Mouse (Mus musculus): ENCODE results near the gene Fgf8.

- TF ChIP-seq CTCF (IDR thresholded peaks at IDR 0.05; ENCODE audit: low read depth, low read length) (no peak), POLR2A (IDR thresholded peaks at IDR 0.05; ENCODE audit: insufficient read depth, low read length) (peak; percentile 40), EP300 (IDR thresholded peaks at IDR 0.05; ENCODE audit: insufficient read depth, low read depth, low read length) (no peak)
These were observed 6.7 kb upstream of the Fgf8 start, which contains the start of gene Npm3 for GRCm38 (mm10) chr19:45749243-45750043.

Data from ES-Bruce4 (cell line).